Mouse (Mus musculus): ENCODE results near the gene Auts2. TPM values are rescaled to one million over a fixed set of nuclear protein-coding genes. Genes with fewer than 3 reads are reported as not detected.
A peak's percentile ranks its signal among the peaks of the same experiment; 100 is the strongest.

Auts2 gene
- polyA plus RNA-seq, 1 experiment from 2014 or later, result 69.8 TPM

GRCm38 (mm10) chr5:132537475-132537874 lies 5.7 kb downstream of the Auts2 start:
- H3K27ac ChIP-seq, result no peak overlapping the region
- no peaks in the 10 kb centered on the region for H3K27me3 ChIP-seq
- H3K36me3 ChIP-seq, result no peaks in the 10 kb centered on the region
- H3K4me1 ChIP-seq, result peaks cover 43% of the 10 kb centered on the region
- H3K4me3 ChIP-seq, result no peak overlapping the region
- no peak for ATAC-seq (ENCODE audit: insufficient number of reproducible peaks, insufficient read depth, low FRiP score, low TSS enrichment, low read depth)
- no peak overlapping the region for H3K4me2 ChIP-seq
- 86% methylated on average over 4 of the region's 4 CpGs for WGBS
- H3K9ac ChIP-seq, result no peak overlapping the region
- H3K9me3 ChIP-seq, result no peaks in the 10 kb centered on the region

- H3K27me3 ChIP-seq, result no peaks in the 10 kb centered on the region
- H3K36me3 ChIP-seq, result no peaks in the 10 kb centered on the region
- H3K4me2 ChIP-seq, result no peak overlapping the region
- H3K4me1 ChIP-seq, result peaks cover 70% of the 10 kb centered on the region
- no peak for ATAC-seq (ENCODE audit: insufficient number of reproducible peaks, insufficient read depth, low FRiP score, low TSS enrichment, low read depth)
- H3K9me3 ChIP-seq, result no peaks in the 10 kb centered on the region
- no peak overlapping the region for H3K9ac ChIP-seq
- 57% methylated on average over 3 of the region's 3 CpGs for WGBS
- no peak overlapping the region for H3K27ac ChIP-seq
- H3K4me3 ChIP-seq, result no peak overlapping the region
These were observed 16.7 kb downstream of the Auts2 start for GRCm38 (mm10) chr5:132526395-132526794.

GRCm38 (mm10) chr5:132521358-132521873 lies 21.7 kb downstream of the Auts2 start:
- Histone ChIP-seq H3K4me1 (peaks cover 63% of the 10 kb centered on the region), H3K27ac (peak overlapping the region; percentile 48), H3K4me2 (peak overlapping the region; percentile 42), H3K27me3 (no peaks in the 10 kb centered on the region), H3K9ac (no peak overlapping the region), H3K9me3 (no peaks in the 10 kb centered on the region), H3K36me3 (no peaks in the 10 kb centered on the region), H3K4me3 (no peak overlapping the region)
- 31% methylated on average over 12 of the region's 12 CpGs for WGBS
- no peak for ATAC-seq (ENCODE audit: insufficient number of reproducible peaks, insufficient read depth, low FRiP score, low TSS enrichment, low read depth)

- no peak overlapping the region for H3K4me3 ChIP-seq
- H3K9ac ChIP-seq, result no peak overlapping the region
- no peak for ATAC-seq (ENCODE audit: insufficient number of reproducible peaks, insufficient read depth, low FRiP score, low TSS enrichment, low read depth)
- WGBS, result 63% methylated on average over 6 of the region's 6 CpGs
- no peaks in the 10 kb centered on the region for H3K36me3 ChIP-seq
- peaks cover 71% of the 10 kb centered on the region for H3K4me1 ChIP-seq
- H3K27ac ChIP-seq, result no peak overlapping the region
- H3K9me3 ChIP-seq, result no peaks in the 10 kb centered on the region
- H3K27me3 ChIP-seq, result no peaks in the 10 kb centered on the region
- no peak overlapping the region for H3K4me2 ChIP-seq
These were observed 25.3 kb downstream of the Auts2 start for GRCm38 (mm10) chr5:132517879-132518278.

GRCm38 (mm10) chr5:132514521-132514920 lies 28.6 kb downstream of the Auts2 start:
- Histone ChIP-seq H3K36me3 (no peaks in the 10 kb centered on the region), H3K9ac (no peak overlapping the region), H3K4me3 (no peak overlapping the region), H3K9me3 (no peaks in the 10 kb centered on the region), H3K27ac (no peak overlapping the region), H3K4me2 (no peak overlapping the region), H3K4me1 (peaks cover 47% of the 10 kb centered on the region), H3K27me3 (no peaks in the 10 kb centered on the region)
- 85% methylated on average over 6 of the region's 6 CpGs for WGBS
- no peak for ATAC-seq (ENCODE audit: insufficient number of reproducible peaks, insufficient read depth, low FRiP score, low TSS enrichment, low read depth)

GRCm38 (mm10) chr5:132513206-132513605 lies 29.9 kb downstream of the Auts2 start:
- H3K9me3 ChIP-seq, result no peaks in the 10 kb centered on the region
- no peak overlapping the region for H3K4me3 ChIP-seq
- ATAC-seq (ENCODE audit: insufficient number of reproducible peaks, insufficient read depth, low FRiP score, low TSS enrichment, low read depth), result no peak
- H3K4me1 ChIP-seq, result peaks cover 46% of the 10 kb centered on the region
- no peak overlapping the region for H3K9ac ChIP-seq
- H3K27me3 ChIP-seq, result no peaks in the 10 kb centered on the region
- no peaks in the 10 kb centered on the region for H3K36me3 ChIP-seq
- 43% methylated on average over 7 of the region's 7 CpGs for WGBS
- H3K27ac ChIP-seq, result no peak overlapping the region
- H3K4me2 ChIP-seq, result no peak overlapping the region

- ATAC-seq (ENCODE audit: insufficient number of reproducible peaks, insufficient read depth, low FRiP score, low TSS enrichment, low read depth), result no peak
- peak overlapping the region; percentile 38 for H3K4me2 ChIP-seq
- H3K9ac ChIP-seq, result no peak overlapping the region
- no peaks in the 10 kb centered on the region for H3K27me3 ChIP-seq
- H3K27ac ChIP-seq, result no peak overlapping the region
- no peak overlapping the region for H3K4me3 ChIP-seq
- H3K4me1 ChIP-seq, result peaks cover 35% of the 10 kb centered on the region
- 22% methylated on average over 9 of the region's 9 CpGs for WGBS
- no peaks in the 10 kb centered on the region for H3K9me3 ChIP-seq
- no peaks in the 10 kb centered on the region for H3K36me3 ChIP-seq
These were observed 33.7 kb downstream of the Auts2 start for GRCm38 (mm10) chr5:132509464-132509885.

- no peak for ATAC-seq (ENCODE audit: insufficient number of reproducible peaks, insufficient read depth, low FRiP score, low TSS enrichment, low read depth)
- Histone ChIP-seq H3K9ac (no peak overlapping the region), H3K4me2 (no peak overlapping the region), H3K9me3 (no peaks in the 10 kb centered on the region), H3K4me3 (no peak overlapping the region), H3K27ac (no peak overlapping the region), H3K27me3 (no peaks in the 10 kb centered on the region), H3K36me3 (no peaks in the 10 kb centered on the region), H3K4me1 (peaks cover 49% of the 10 kb centered on the region)
- WGBS, result 91% methylated on average over 1 of the region's 1 CpGs
These were observed 38.3 kb downstream of the Auts2 start for GRCm38 (mm10) chr5:132504893-132505292.

GRCm38 (mm10) chr5:132503431-132503830 lies 39.7 kb downstream of the Auts2 start:
- no peak overlapping the region for H3K4me3 ChIP-seq
- H3K36me3 ChIP-seq, result no peaks in the 10 kb centered on the region
- ATAC-seq (ENCODE audit: insufficient number of reproducible peaks, insufficient read depth, low FRiP score, low TSS enrichment, low read depth), result no peak
- peaks cover 50% of the 10 kb centered on the region for H3K4me1 ChIP-seq
- no peak overlapping the region for H3K9ac ChIP-seq
- no peak overlapping the region for H3K4me2 ChIP-seq
- 92% methylated on average over 2 of the region's 2 CpGs for WGBS
- H3K27ac ChIP-seq, result no peak overlapping the region
- no peaks in the 10 kb centered on the region for H3K9me3 ChIP-seq
- no peaks in the 10 kb centered on the region for H3K27me3 ChIP-seq

- WGBS, result 20% methylated on average over 5 of the region's 5 CpGs
- Histone ChIP-seq H3K4me2 (no peak overlapping the region), H3K36me3 (no peaks in the 10 kb centered on the region), H3K27me3 (no peaks in the 10 kb centered on the region), H3K27ac (no peak overlapping the region), H3K4me1 (peaks cover 44% of the 10 kb centered on the region), H3K4me3 (no peak overlapping the region), H3K9ac (no peak overlapping the region), H3K9me3 (no peaks in the 10 kb centered on the region)
- no peak for ATAC-seq (ENCODE audit: insufficient number of reproducible peaks, insufficient read depth, low FRiP score, low TSS enrichment, low read depth)
These were observed 41.1 kb downstream of the Auts2 start for GRCm38 (mm10) chr5:132502036-132502435.

GRCm38 (mm10) chr5:132500817-132501231 lies 42.3 kb downstream of the Auts2 start:
- 2% methylated on average over 3 of the region's 3 CpGs for WGBS

GRCm38 (mm10) chr5:132498896-132499295 lies 44.2 kb downstream of the Auts2 start:
- ATAC-seq (ENCODE audit: insufficient number of reproducible peaks, insufficient read depth, low FRiP score, low TSS enrichment, low read depth), result no peak
- Histone ChIP-seq H3K9ac (no peak overlapping the region), H3K9me3 (no peaks in the 10 kb centered on the region), H3K4me2 (no peak overlapping the region), H3K27ac (no peak overlapping the region), H3K36me3 (no peaks in the 10 kb centered on the region), H3K4me3 (no peak overlapping the region), H3K27me3 (no peaks in the 10 kb centered on the region), H3K4me1 (peaks cover 41% of the 10 kb centered on the region)
- WGBS, result 37% methylated on average over 2 of the region's 2 CpGs

More at GRCm38 (mm10) chr5:132500817-132501231, 42.3 kb downstream of the Auts2 start:
- no peak overlapping the region for H3K4me2 ChIP-seq
- H3K9ac ChIP-seq, result no peak overlapping the region
- H3K9me3 ChIP-seq, result no peaks in the 10 kb centered on the region
- H3K27ac ChIP-seq, result no peak overlapping the region
- H3K36me3 ChIP-seq, result no peaks in the 10 kb centered on the region
- H3K4me1 ChIP-seq, result peaks cover 41% of the 10 kb centered on the region
- H3K4me3 ChIP-seq, result no peak overlapping the region
- no peak for ATAC-seq (ENCODE audit: insufficient number of reproducible peaks, insufficient read depth, low FRiP score, low TSS enrichment, low read depth)
- no peaks in the 10 kb centered on the region for H3K27me3 ChIP-seq
